Mouse (Mus musculus) CH12.LX (cell line): ENCODE results near the gene Nudt22. TPM values are rescaled to one million over a fixed set of nuclear protein-coding genes. Genes with fewer than 3 reads are reported as not detected.

Source experiments
- DNase-seq: peaks from one replicate; pipeline ENCODE4 v3.0.0-alpha.2; 2013; ENCODE audit errors: extremely low read depth
- H3K27ac ChIP-seq: 2 replicates; pipeline ENCODE4 v1.5.1; 2012; ENCODE audit warnings: low read depth, mild to moderate bottlenecking, control low read depth, moderate library complexity; ENCODE audit not compliant: insufficient read depth
- H3K27me3 ChIP-seq: replicated peaks from 2 replicates; pipeline ENCODE3; 2012; ENCODE audit warnings: inconsistent platforms
- H3K36me3 ChIP-seq, 2 experiments: replicated peaks in 1 of 2; 2 replicates each; pipeline versions ENCODE3 to v1.6.1; 2012; ENCODE audit warnings: inconsistent platforms in 1 of 2, low read length in 1 of 2, mild to moderate bottlenecking in 1 of 2, mixed read lengths in 1 of 2, moderate library complexity in 1 of 2; ENCODE audit not compliant: control insufficient read depth in 1 of 2, insufficient read depth in 1 of 2
- H3K4me1 ChIP-seq, 2 experiments: 2 replicates each; pipeline ENCODE4 v1.6.1; 2012; ENCODE audit warnings: inconsistent platforms in 1 of 2, moderate library complexity in 1 of 2; ENCODE audit not compliant: insufficient read depth in 2 of 2, control insufficient read depth in 1 of 2
- H3K4me2 ChIP-seq: 2 replicates; pipeline ENCODE4 v1.6.1; 2012; ENCODE audit warnings: low read depth, mild to moderate bottlenecking, control low read depth; ENCODE audit not compliant: poor library complexity, insufficient read depth, severe bottlenecking
- H3K4me3 ChIP-seq, 3 experiments: fragments of 150-350 bp in 1 of 3; sonication (generic) in 1 of 3; replicated peaks in 1 of 3; 2 replicates each; pipeline versions ENCODE3 to v1.5.1; 2011 to 2012; ENCODE audit warnings: low read depth in 2 of 3, low read length in 2 of 3, mild to moderate bottlenecking in 2 of 3, moderate library complexity in 2 of 3, control low read depth in 1 of 3, improper control_type of control experiment in 1 of 3, inconsistent platforms in 1 of 3, mixed read lengths in 1 of 3; ENCODE audit not compliant: poor library complexity in 1 of 3
- H3K79me2 ChIP-seq: replicated peaks from 2 replicates; pipeline ENCODE4 v1.6.1; 2012; ENCODE audit warnings: mild to moderate bottlenecking, moderate library complexity; ENCODE audit not compliant: control insufficient read depth, poor library complexity, insufficient read depth, severe bottlenecking; ENCODE audit errors: extremely low read depth
- H3K9ac ChIP-seq: 2 replicates; pipeline ENCODE4 v1.6.1; 2012; ENCODE audit warnings: low read depth, mild to moderate bottlenecking, control low read depth, moderate library complexity; ENCODE audit not compliant: insufficient read depth
- H3K9me3 ChIP-seq: replicated peaks from 2 replicates; pipeline ENCODE3; 2012; ENCODE audit warnings: low read length, inconsistent platforms, mixed read lengths
- CHD1 ChIP-seq: IDR thresholded peaks from 2 replicates; pipeline ENCODE4 v1.6.1; 2012; ENCODE audit warnings: low read depth, low read length, improper control_type of control experiment, inconsistent platforms
- ELF1 ChIP-seq: IDR thresholded peaks from 2 replicates; pipeline ENCODE4 v1.6.1; 2014; ENCODE audit warnings: low read depth, mild to moderate bottlenecking, inconsistent platforms, low read length, improper control_type of control experiment
- HCFC1 ChIP-seq: IDR thresholded peaks from 2 replicates; pipeline ENCODE4 v1.6.1; 2012; ENCODE audit warnings: low read depth, mild to moderate bottlenecking, inconsistent platforms, low read length, improper control_type of control experiment
- IRF4 ChIP-seq: IDR thresholded peaks from 2 replicates; pipeline ENCODE4 v1.6.1; 2014; ENCODE audit warnings: low read depth, mild to moderate bottlenecking, inconsistent platforms, low read length, improper control_type of control experiment
- MAX ChIP-seq: IDR thresholded peaks from 2 replicates; pipeline ENCODE4 v1.6.1; 2011; ENCODE audit warnings: low read length, improper control_type of control experiment
- MAZ ChIP-seq: IDR thresholded peaks from 2 replicates; pipeline ENCODE4 v1.6.1; 2012; ENCODE audit warnings: low read depth, mild to moderate bottlenecking, inconsistent platforms, low read length, improper control_type of control experiment, moderate library complexity
- MEF2A ChIP-seq: IDR thresholded peaks from 2 replicates; pipeline ENCODE4 v1.6.1; 2014; ENCODE audit warnings: low read depth, mild to moderate bottlenecking, inconsistent platforms, low read length, improper control_type of control experiment, borderline replicate concordance
- MYC ChIP-seq: IDR thresholded peaks from 2 replicates; pipeline ENCODE4 v1.6.1; 2011; ENCODE audit warnings: low read depth, mild to moderate bottlenecking, improper control_type of control experiment, low read length
- NELFE ChIP-seq: IDR thresholded peaks from 2 replicates; pipeline ENCODE4 v1.6.1; 2011; ENCODE audit warnings: low read depth, low read length, improper control_type of control experiment
- PAX5 ChIP-seq: IDR thresholded peaks from 2 replicates; pipeline ENCODE4 v1.6.1; 2012; ENCODE audit warnings: low read length, inconsistent platforms, mixed read lengths
- SIN3A ChIP-seq: IDR thresholded peaks from 2 replicates; pipeline ENCODE4 v1.6.1; 2012; ENCODE audit warnings: low read length, improper control_type of control experiment, inconsistent platforms
- TCF12 ChIP-seq: IDR thresholded peaks from 2 replicates; pipeline ENCODE4 v1.6.1; 2014; ENCODE audit warnings: low read depth, mild to moderate bottlenecking, inconsistent platforms, low read length, improper control_type of control experiment
- ZKSCAN1 ChIP-seq: IDR thresholded peaks from 2 replicates; pipeline ENCODE4 v1.6.1; 2012; ENCODE audit warnings: low read depth, inconsistent platforms, low read length, improper control_type of control experiment, borderline replicate concordance
- ZNF384 ChIP-seq: IDR thresholded peaks from 2 replicates; pipeline ENCODE4 v1.6.1; 2012; ENCODE audit warnings: low read depth, low read length, improper control_type of control experiment, inconsistent platforms
- dilution Hi-C: fragments of 300-500 bp; cut with MboI; formaldehyde crosslinking; loops from 2 replicates; pipeline ENCODE4 v1.14.3; 2020; ENCODE audit warnings: low sequenced_read_pairs; ENCODE audit not compliant: extremely low pct_unique_long_range_greater_than_20kb, extremely low pct_ligation_motif_present
- in situ Hi-C: fragments of 300-500 bp; cut with MboI; formaldehyde crosslinking; loops from 3 replicates; pipeline ENCODE4 v1.14.3; 2019; ENCODE audit warnings: low sequenced_read_pairs, low pct_ligation_motif_present, low pct_unique_long_range_greater_than_20kb, mixed read lengths
- polyA plus RNA-seq: library from polyadenylated mRNA; unstranded; fragments of >175 nt; gene quantifications from 2 replicates; pipeline ENCODE4 v1.2.1, GENCODE M21; 2012; ENCODE audit warnings: low read depth; ENCODE audit not compliant: insufficient read length
- total RNA-seq, 2 experiments: library from RNA; depleted of rRNA; stranded (reverse); fragments of 300-350 nt in 1 of 2; fragments of >200 nt in 1 of 2; gene quantifications; 2 replicates each; pipeline ENCODE4 v1.2.3; 2012 to 2014

The Nudt22 gene
- total and polyA plus RNA-seq, 3 experiments, result 11.1 to 24.6 (median 11.2) TPM

GRCm38 (mm10) chr19:6985951-6986708 lies 9.8 kb downstream of the Nudt22 start:
- H3K79me2 ChIP-seq, result no peaks in the 10 kb centered on the region
- peak overlapping the region; percentile 53 for H3K4me2 ChIP-seq
- in situ Hi-C loops (no loop called here), dilution Hi-C loops (no loop called here)
- H3K9ac ChIP-seq, result peak overlapping the region; percentile 64; the same call in 1 of the 2 replicates
- peak overlapping the region; percentile 73 to 81 (median 76) for H3K4me3 ChIP-seq
- no peak for TF ChIP-seq CHD1
- no peak for TF ChIP-seq TCF12
- no peak for TF ChIP-seq SIN3A
- no peak for TF ChIP-seq NELFE
- TF ChIP-seq IRF4, result no peak
- peaks cover 11 to 28% of the 10 kb centered on the region in 2 experiments for H3K4me1 ChIP-seq
- no peaks in the 10 kb centered on the region for H3K9me3 ChIP-seq
- no peaks in the 10 kb centered on the region for H3K27me3 ChIP-seq
- H3K36me3 ChIP-seq, result peaks cover 15 to 50% of the 10 kb centered on the region in 2 experiments
- no peak overlapping the region for H3K27ac ChIP-seq
- no peak for DNase-seq

GRCm38 (mm10) chr19:6985300-6985699 lies 10.6 kb downstream of the Nudt22 start:
- no peaks in the 10 kb centered on the region for H3K27me3 ChIP-seq
- peaks cover 11 to 32% of the 10 kb centered on the region in 2 experiments for H3K4me1 ChIP-seq
- no peaks in the 10 kb centered on the region for H3K9me3 ChIP-seq
- H3K4me3 ChIP-seq, result no peak overlapping the region
- peaks cover 15 to 50% of the 10 kb centered on the region in 2 experiments for H3K36me3 ChIP-seq
- H3K79me2 ChIP-seq, result no peaks in the 10 kb centered on the region
- no peak for DNase-seq
- H3K4me2 ChIP-seq, result no peak overlapping the region
- no peak overlapping the region for H3K27ac ChIP-seq
- no peak overlapping the region for H3K9ac ChIP-seq
- in situ Hi-C loops (no loop called here), dilution Hi-C loops (no loop called here)
- no peak for TF ChIP-seq PAX5
- TF ChIP-seq HCFC1, result no peak
- TF ChIP-seq ZNF384, result no peak
- no peak for TF ChIP-seq MYC
- TF ChIP-seq MAZ, result no peak
- no peak for TF ChIP-seq MAX
- TF ChIP-seq SIN3A, result no peak
- no peak for TF ChIP-seq ELF1
- TF ChIP-seq ZKSCAN1, result no peak
- no peak for TF ChIP-seq MEF2A
- TF ChIP-seq CHD1, result no peak
